Mouse (Mus musculus) liver, adult 2 months (tissue): ENCODE results near the gene Selenof.

Experiments used
- CTCF ChIP-seq: fragments of 200-500 bp; IDR thresholded peaks from 2 replicates; pipeline ENCODE4 v1.5.1; 2011; ENCODE audit warnings: low read depth, low read length, control low read depth
- POLR2A ChIP-seq: fragments of 200-500 bp; IDR thresholded peaks from 2 replicates; pipeline ENCODE4 v1.6.1; 2011; ENCODE audit warnings: low read length, control low read depth; ENCODE audit not compliant: insufficient read depth; ENCODE audit errors: extremely low read depth

GRCm38 (mm10) chr3:144581842-144582241, 11.7 kb downstream of the Selenof start:
- TF ChIP-seq POLR2A (no peak), CTCF (no peak)
